Mouse (Mus musculus) lung, postnatal 14 days (tissue): ENCODE results near the gene Creb3l1.
A peak's percentile ranks its signal among the peaks of the same experiment; 100 is the strongest.

Source experiments
- DNase-seq: peaks from one replicate; pipeline ENCODE4 v3.0.0; 2021

Creb3l1 gene

GRCm38 (mm10) chr2:91962864-91963401 is 61.4 kb downstream of the Creb3l1 start:
- peak; percentile 38 for DNase-seq

- DNase-seq = no peak
These were observed 62.2 kb downstream of the Creb3l1 start for GRCm38 (mm10) chr2:91961901-91962761.

GRCm38 (mm10) chr2:91960459-91960858 is 63.8 kb downstream of the Creb3l1 start:
- no peak for DNase-seq

GRCm38 (mm10) chr2:91959544-91960410 is 64.5 kb downstream of the Creb3l1 start:
- DNase-seq = no peak

- DNase-seq = peak; percentile 68
These were observed 65.4 kb downstream of the Creb3l1 start for GRCm38 (mm10) chr2:91958701-91959457.

- DNase-seq = no peak
These were observed 66.3 kb downstream of the Creb3l1 start for GRCm38 (mm10) chr2:91958049-91958448.

GRCm38 (mm10) chr2:91957096-91957495 is 67.2 kb downstream of the Creb3l1 start:
- peak; percentile 28 for DNase-seq

GRCm38 (mm10) chr2:91955875-91956274 is 68.4 kb downstream of the Creb3l1 start:
- no peak for DNase-seq

- DNase-seq = no peak
These were observed 69.1 kb downstream of the Creb3l1 start for GRCm38 (mm10) chr2:91955121-91955591.

- DNase-seq = peak; percentile 90
These were observed 70.5 kb downstream of the Creb3l1 start for GRCm38 (mm10) chr2:91953825-91954224.

- peak; percentile 51 for DNase-seq
These were observed 73.8 kb downstream of the Creb3l1 start for GRCm38 (mm10) chr2:91950275-91951085.

- DNase-seq = peak; percentile 54
These were observed 74.7 kb downstream of the Creb3l1 start for GRCm38 (mm10) chr2:91949411-91950274.

GRCm38 (mm10) chr2:91948792-91949241 is 75.5 kb downstream of the Creb3l1 start:
- DNase-seq = no peak

- DNase-seq = peak; percentile 40
These were observed 76.2 kb downstream of the Creb3l1 start for GRCm38 (mm10) chr2:91948151-91948509.

- DNase-seq = no peak
These were observed 76.7 kb downstream of the Creb3l1 start for GRCm38 (mm10) chr2:91947397-91948150.

GRCm38 (mm10) chr2:91946836-91947235 is 77.5 kb downstream of the Creb3l1 start:
- peak; percentile 45 for DNase-seq

- DNase-seq = no peak
These were observed 78.8 kb downstream of the Creb3l1 start, which contains the start of gene Gm9821 for GRCm38 (mm10) chr2:91945483-91945882. TSS of gene Gm9821 (plus strand) at chr2:91945703.

GRCm38 (mm10) chr2:91944170-91944950 is 79.9 kb downstream of the Creb3l1 start:
- peak; percentile 86 for DNase-seq

GRCm38 (mm10) chr2:91942356-91942755 is 81.9 kb downstream of the Creb3l1 start:
- no peak for DNase-seq
